Mouse (Mus musculus) embryonic facial prominence, embryonic 15.5 days (tissue): ENCODE data around the gene Chchd3. TPM values are rescaled to one million over a fixed set of nuclear protein-coding genes. Genes with fewer than 3 reads are reported as not detected.

Source experiments
- ATAC-seq: fragments of 200-750 bp; cut with Nextera tagmentation; 2 replicates; pipeline ENCODE4 v1.8.0; 2017; ENCODE audit warnings: low read depth, moderate TSS enrichment; ENCODE audit not compliant: insufficient number of reproducible peaks, low FRiP score, low TSS enrichment
- H3K27ac ChIP-seq: fragments of 300-500 bp; sonication (generic); replicated peaks from 2 replicates; pipeline ENCODE4 v1.5.1; 2015; ENCODE audit warnings: mild to moderate bottlenecking, inconsistent platforms
- H3K27me3 ChIP-seq: fragments of 300-500 bp; sonication (generic); 2 replicates; pipeline ENCODE4 v1.6.1; 2015; ENCODE audit warnings: inconsistent platforms
- H3K36me3 ChIP-seq: fragments of 300-500 bp; sonication (generic); 2 replicates; pipeline ENCODE4 v1.6.1; 2015; ENCODE audit warnings: mild to moderate bottlenecking, inconsistent platforms
- H3K4me1 ChIP-seq: fragments of 300-500 bp; sonication (generic); 2 replicates; pipeline ENCODE4 v1.6.1; 2015; ENCODE audit warnings: inconsistent platforms
- H3K4me2 ChIP-seq: fragments of 300-500 bp; sonication (generic); replicated peaks from 2 replicates; pipeline ENCODE4 v1.6.1; 2015; ENCODE audit warnings: mild to moderate bottlenecking, inconsistent platforms
- H3K4me3 ChIP-seq: fragments of 300-500 bp; sonication (generic); replicated peaks from 2 replicates; pipeline ENCODE4 v1.5.1; 2015; ENCODE audit warnings: mild to moderate bottlenecking, inconsistent platforms
- H3K9ac ChIP-seq: fragments of 300-500 bp; sonication (generic); 2 replicates; pipeline ENCODE4 v1.6.1; 2015; ENCODE audit warnings: inconsistent platforms
- H3K9me3 ChIP-seq: fragments of 300-500 bp; sonication (generic); replicated peaks from 2 replicates; pipeline ENCODE4 v1.6.1; 2016; ENCODE audit warnings: inconsistent platforms
- WGBS: fragments of 180-500 bp; shearing (Covaris S2); methylation state at CpG from one replicate; pipeline ENCODE4 v1.1.7; 2015; 5-methylcytosine and 5-hydroxymethylcytosine counted together
- polyA plus RNA-seq: library from polyadenylated mRNA; unstranded; fragments of >200 nt; fragmentation: Nextera tagmentation; extraction: Ambion mirVana; gene quantifications from 2 replicates; pipeline ENCODE4 v1.2.1, GENCODE M21; 2015

The Chchd3 gene
- polyA plus RNA-seq, 1 experiment from 2014 or later: 93.9 TPM

- no peak for ATAC-seq
- H3K9me3 ChIP-seq: no peaks in the 10 kb centered on the region
Observed at GRCm38 (mm10) chr6:32935576-32935975, 124.5 kb downstream of the Chchd3 start.

GRCm38 (mm10) chr6:32931106-32931770, 128.8 kb downstream of the Chchd3 start:
- no peak overlapping the region for H3K4me2 ChIP-seq
- H3K27me3 ChIP-seq: no peaks in the 10 kb centered on the region
- H3K4me1 ChIP-seq: no peaks in the 10 kb centered on the region
- ATAC-seq: no peak
- H3K9me3 ChIP-seq: no peaks in the 10 kb centered on the region
- H3K4me3 ChIP-seq: no peak overlapping the region
- no peak overlapping the region for H3K27ac ChIP-seq
- no peak overlapping the region for H3K9ac ChIP-seq
- H3K36me3 ChIP-seq: no peaks in the 10 kb centered on the region
- WGBS: 72% methylated on average over 11 of the region's 11 CpGs

More at GRCm38 (mm10) chr6:32935576-32935975, 124.5 kb downstream of the Chchd3 start:
- no peak overlapping the region for H3K4me2 ChIP-seq
- no peak overlapping the region for H3K27ac ChIP-seq
- no peak overlapping the region for H3K9ac ChIP-seq
- H3K4me1 ChIP-seq: 0 out of 2 replicates have a peak, but pooled peaks cover 4% of the 10 kb centered on the region
- H3K27me3 ChIP-seq: no peaks in the 10 kb centered on the region
- no peaks in the 10 kb centered on the region for H3K36me3 ChIP-seq
- no peak overlapping the region for H3K4me3 ChIP-seq
- 72% methylated on average over 5 of the region's 5 CpGs for WGBS

- Histone ChIP-seq H3K27ac (no peak overlapping the region), H3K4me2 (no peak overlapping the region), H3K4me1 (no peaks in the 10 kb centered on the region), H3K4me3 (no peak overlapping the region), H3K36me3 (0 out of 2 replicates have a peak, but pooled peaks cover under 1% of the 10 kb centered on the region), H3K9me3 (no peaks in the 10 kb centered on the region), H3K27me3 (no peaks in the 10 kb centered on the region), H3K9ac (no peak overlapping the region)
- ATAC-seq: no peak; the same call in 1 of the 2 replicates
- WGBS: 31% methylated on average over 1 of the region's 1 CpGs
Observed at GRCm38 (mm10) chr6:32922391-32922790, 137.7 kb downstream of the Chchd3 start.

GRCm38 (mm10) chr6:32920091-32920490, 140.0 kb downstream of the Chchd3 start:
- H3K9ac ChIP-seq: no peak overlapping the region
- ATAC-seq: no peak
- no peaks in the 10 kb centered on the region for H3K9me3 ChIP-seq
- no peak overlapping the region for H3K4me2 ChIP-seq
- H3K36me3 ChIP-seq: peaks cover 5% of the 10 kb centered on the region; the same call in 1 of the 2 replicates
- WGBS: 62% methylated on average over 2 of the region's 2 CpGs
- no peak overlapping the region for H3K4me3 ChIP-seq
- no peaks in the 10 kb centered on the region for H3K4me1 ChIP-seq
- H3K27me3 ChIP-seq: no peaks in the 10 kb centered on the region
- no peak overlapping the region for H3K27ac ChIP-seq

- no peaks in the 10 kb centered on the region for H3K4me1 ChIP-seq
- WGBS: 93% methylated on average over 2 of the region's 2 CpGs
- no peak overlapping the region for H3K9ac ChIP-seq
- ATAC-seq: no peak
- no peaks in the 10 kb centered on the region for H3K9me3 ChIP-seq
- no peak overlapping the region for H3K27ac ChIP-seq
- no peaks in the 10 kb centered on the region for H3K36me3 ChIP-seq
- no peaks in the 10 kb centered on the region for H3K27me3 ChIP-seq
- H3K4me3 ChIP-seq: no peak overlapping the region
- no peak overlapping the region for H3K4me2 ChIP-seq
Observed at GRCm38 (mm10) chr6:32910692-32911091, 149.4 kb downstream of the Chchd3 start.

- no peak for ATAC-seq
- no peak overlapping the region for H3K4me3 ChIP-seq
- no peak overlapping the region for H3K9ac ChIP-seq
- no peaks in the 10 kb centered on the region for H3K9me3 ChIP-seq
- 92% methylated on average over 4 of the region's 4 CpGs for WGBS
- H3K4me1 ChIP-seq: no peaks in the 10 kb centered on the region
- no peaks in the 10 kb centered on the region for H3K27me3 ChIP-seq
- H3K36me3 ChIP-seq: no peaks in the 10 kb centered on the region
- no peak overlapping the region for H3K4me2 ChIP-seq
- H3K27ac ChIP-seq: no peak overlapping the region
Observed at GRCm38 (mm10) chr6:32899061-32899460, 161.0 kb downstream of the Chchd3 start.

GRCm38 (mm10) chr6:32894100-32894499, 166.0 kb downstream of the Chchd3 start:
- no peak overlapping the region for H3K9ac ChIP-seq
- H3K4me3 ChIP-seq: no peak overlapping the region
- no peak for ATAC-seq
- WGBS: 74% methylated on average over 2 of the region's 2 CpGs
- no peak overlapping the region for H3K4me2 ChIP-seq
- H3K36me3 ChIP-seq: no peaks in the 10 kb centered on the region
- H3K9me3 ChIP-seq: no peaks in the 10 kb centered on the region
- H3K27me3 ChIP-seq: no peaks in the 10 kb centered on the region
- H3K27ac ChIP-seq: no peak overlapping the region
- no peaks in the 10 kb centered on the region for H3K4me1 ChIP-seq

GRCm38 (mm10) chr6:32890726-32891125, 169.3 kb downstream of the Chchd3 start:
- Histone ChIP-seq H3K27ac (no peak overlapping the region), H3K27me3 (no peaks in the 10 kb centered on the region), H3K9me3 (no peaks in the 10 kb centered on the region), H3K36me3 (no peaks in the 10 kb centered on the region), H3K4me1 (no peaks in the 10 kb centered on the region), H3K4me2 (no peak overlapping the region), H3K9ac (no peak overlapping the region), H3K4me3 (no peak overlapping the region)
- ATAC-seq: no peak
- WGBS: 89% methylated on average over 4 of the region's 4 CpGs

GRCm38 (mm10) chr6:32888894-32889529, 171.0 kb downstream of the Chchd3 start:
- H3K27me3 ChIP-seq: no peaks in the 10 kb centered on the region
- no peak overlapping the region for H3K27ac ChIP-seq
- H3K4me1 ChIP-seq: no peaks in the 10 kb centered on the region
- no peaks in the 10 kb centered on the region for H3K36me3 ChIP-seq
- H3K4me3 ChIP-seq: no peak overlapping the region
- 72% methylated on average over 4 of the region's 4 CpGs for WGBS
- no peak overlapping the region for H3K9ac ChIP-seq
- no peak for ATAC-seq
- H3K4me2 ChIP-seq: no peak overlapping the region
- H3K9me3 ChIP-seq: no peaks in the 10 kb centered on the region

- no peaks in the 10 kb centered on the region for H3K36me3 ChIP-seq
- ATAC-seq: no peak
- no peaks in the 10 kb centered on the region for H3K9me3 ChIP-seq
- H3K27me3 ChIP-seq: no peaks in the 10 kb centered on the region
- whole genome bisulfite sequencing: 80% methylated on average over 5 of the region's 5 CpGs
- no peaks in the 10 kb centered on the region for H3K4me1 ChIP-seq
- H3K4me2 ChIP-seq: no peak overlapping the region
- H3K9ac ChIP-seq: no peak overlapping the region
- no peak overlapping the region for H3K27ac ChIP-seq
- no peak overlapping the region for H3K4me3 ChIP-seq
Observed at GRCm38 (mm10) chr6:32878586-32878985, 181.5 kb downstream of the Chchd3 start.

GRCm38 (mm10) chr6:32874176-32874575, 185.9 kb downstream of the Chchd3 start:
- no peaks in the 10 kb centered on the region for H3K4me1 ChIP-seq
- 63% methylated on average over 3 of the region's 3 CpGs for WGBS

More at GRCm38 (mm10) chr6:32874176-32874575, 185.9 kb downstream of the Chchd3 start:
- Histone ChIP-seq H3K36me3 (peaks cover 3% of the 10 kb centered on the region; the same call in 1 of the 2 replicates), H3K4me3 (no peak overlapping the region), H3K27me3 (no peaks in the 10 kb centered on the region), H3K27ac (no peak overlapping the region), H3K4me2 (no peak overlapping the region), H3K9ac (no peak overlapping the region), H3K9me3 (no peaks in the 10 kb centered on the region)
- ATAC-seq: no peak
